Mouse (Mus musculus): ENCODE measurements around the gene Dhx33. TPM values are rescaled to one million over a fixed set of nuclear protein-coding genes. Genes with fewer than 3 reads are reported as not detected.

The Dhx33 gene
- polyA plus RNA-seq, 1 experiment from 2014 or later: 20.7 TPM

DNA sequence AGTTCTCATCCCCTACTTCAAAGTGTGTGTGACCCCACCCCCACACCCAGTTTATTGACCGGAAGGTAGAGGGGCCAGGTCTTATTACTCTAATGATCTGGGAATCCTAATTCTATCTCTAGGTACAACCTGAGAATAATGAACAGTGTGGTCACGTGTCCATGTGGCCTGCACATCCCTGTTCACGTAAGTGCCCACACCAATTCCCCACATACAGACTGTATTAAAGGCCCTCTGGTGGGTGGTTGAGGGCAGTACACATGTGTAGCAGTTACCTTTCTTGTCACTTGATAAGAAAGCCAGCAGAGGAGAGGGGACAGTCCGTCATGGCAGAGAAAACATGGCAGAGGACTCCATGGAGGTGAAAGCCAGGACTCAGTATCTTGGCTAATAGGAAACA lies 30.3 kb downstream of the Dhx33 start:
- Histone ChIP-seq H3K4me3 (no peak overlapping the region), H3K36me3 (peaks cover 74% of the 10 kb centered on the region), H3K9me3 (replicated peaks) (no peaks in the 10 kb centered on the region), H3K27me3 (ENCODE audit: low read depth, poor library complexity, severe bottlenecking) (no peaks in the 10 kb centered on the region), H3K4me1 (peaks cover 12% of the 10 kb centered on the region), H3K27ac (replicated peaks) (no peak overlapping the region)
- DNase-seq (ENCODE audit: low spot score): no peak
- WGBS: 75% methylated on average over 4 of the region's 4 CpGs

GRCm38 (mm10) chr11:70972586-70972985 lies 31.7 kb downstream of the Dhx33 start:
- DNase-seq (ENCODE audit: low spot score): no peak
- H3K36me3 ChIP-seq: peaks cover 63% of the 10 kb centered on the region
- no peaks in the 10 kb centered on the region for H3K27me3 ChIP-seq (ENCODE audit: low read depth, poor library complexity, severe bottlenecking)
- WGBS: 69% methylated on average over 1 of the region's 1 CpGs
- H3K4me3 ChIP-seq: no peak overlapping the region
- H3K9me3 ChIP-seq (replicated peaks): no peaks in the 10 kb centered on the region
- peaks cover 22% of the 10 kb centered on the region for H3K4me1 ChIP-seq
- no peak overlapping the region for H3K27ac ChIP-seq (replicated peaks)

GRCm38 (mm10) chr11:70970560-70971540 lies 33.4 kb downstream of the Dhx33 start:
- H3K27ac ChIP-seq (replicated peaks): peak overlapping the region; percentile 94

DNA sequence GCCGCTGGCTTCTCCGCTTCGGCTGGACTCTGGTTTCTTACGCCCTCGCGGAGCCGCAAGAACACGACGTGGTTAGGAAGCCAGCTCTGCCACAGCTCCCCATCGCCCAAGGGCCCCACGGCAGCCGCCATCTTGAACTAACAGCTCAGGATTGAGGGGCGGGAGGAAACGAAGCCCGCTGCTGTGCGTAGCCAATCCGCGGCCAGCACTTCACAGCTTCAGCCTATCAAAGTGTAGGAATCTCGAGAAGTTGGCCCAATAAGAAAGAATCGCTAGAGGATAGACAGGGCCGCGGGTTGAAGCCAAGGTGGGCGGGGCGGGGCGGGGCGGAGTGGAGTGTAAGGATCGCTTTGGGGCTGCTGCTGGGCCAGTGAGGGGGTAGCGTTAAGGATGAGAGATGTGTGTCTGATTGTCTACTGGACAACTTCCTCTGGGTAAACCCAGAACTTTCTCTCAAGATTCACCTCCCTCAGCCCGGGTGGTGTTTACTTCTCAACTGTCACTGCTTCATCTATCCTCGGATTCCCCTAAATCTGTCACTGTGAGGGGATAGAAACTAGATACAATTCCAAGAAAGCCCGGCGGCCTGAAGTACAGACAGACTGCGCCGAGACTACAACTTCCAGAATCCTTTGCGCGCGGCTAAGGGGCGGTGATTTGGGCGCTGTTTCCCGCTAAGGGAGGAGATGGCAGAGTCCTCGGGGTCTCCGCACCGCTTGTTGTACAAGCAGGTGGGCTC lies 34.2 kb downstream of the Dhx33 start, which contains the start of the genes Nup88 and Rpain:
Gene Nup88 (minus strand): TSS at position 153 of the 739 bp plus-strand sequence.
Gene Rpain (plus strand): TSS at position 393 of the 739 bp plus-strand sequence.
- DNase-seq (ENCODE audit: low spot score): peak; percentile 94
- Histone ChIP-seq H3K4me1 (peaks cover 22% of the 10 kb centered on the region), H3K9me3 (replicated peaks) (no peaks in the 10 kb centered on the region), H3K27ac (replicated peaks) (peak within 1 kb of the TSS; percentile 94), H3K4me3 (peak within 1 kb of the TSS; percentile 96), H3K36me3 (peaks cover 58% of the 10 kb centered on the region), H3K27me3 (ENCODE audit: low read depth, poor library complexity, severe bottlenecking) (no peaks in the 10 kb centered on the region)
- under 1% methylated on average over 43 of the region's 43 CpGs for WGBS

More at GRCm38 (mm10) chr11:70970560-70971540, 33.4 kb downstream of the Dhx33 start:
- Histone ChIP-seq H3K36me3 (peaks cover 58% of the 10 kb centered on the region), H3K9me3 (replicated peaks) (no peaks in the 10 kb centered on the region), H3K4me1 (peaks cover 22% of the 10 kb centered on the region), H3K4me3 (peak overlapping the region; percentile 96), H3K27me3 (ENCODE audit: low read depth, poor library complexity, severe bottlenecking) (no peaks in the 10 kb centered on the region)
- DNase-seq (ENCODE audit: low spot score): no peak
- 19% methylated on average over 24 of the region's 24 CpGs for WGBS

DNA sequence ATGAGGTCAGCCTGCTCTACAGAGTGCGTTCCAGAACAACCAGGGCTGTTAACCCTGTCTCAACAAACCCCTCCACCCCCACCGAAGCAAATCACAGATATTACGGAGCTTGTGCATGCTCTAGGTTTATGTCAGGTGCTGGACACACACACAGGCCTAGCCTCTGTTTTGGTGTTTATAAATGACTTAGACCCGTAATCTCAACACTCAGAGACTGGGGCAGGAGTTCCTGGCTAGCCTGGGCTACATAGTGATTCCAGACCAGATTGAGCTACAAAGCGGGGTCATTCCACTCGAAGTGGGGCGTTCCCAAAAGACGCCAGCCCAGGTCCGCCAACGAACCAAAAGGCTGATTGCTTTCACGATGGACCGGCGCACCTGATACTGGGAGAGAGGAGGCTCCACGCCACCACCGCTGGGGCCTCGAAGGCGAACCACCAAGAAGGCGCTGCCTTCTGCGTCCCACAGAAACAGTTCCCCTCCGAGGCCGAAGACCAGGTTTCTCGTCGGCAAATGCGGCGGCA lies 34.9 kb downstream of the Dhx33 start:
- H3K27me3 ChIP-seq (ENCODE audit: low read depth, poor library complexity, severe bottlenecking): no peaks in the 10 kb centered on the region
- H3K4me3 ChIP-seq: peak overlapping the region; percentile 96
- no peak for DNase-seq (ENCODE audit: low spot score)
- peak overlapping the region; percentile 94 for H3K27ac ChIP-seq (replicated peaks)
- 2% methylated on average over 25 of the region's 25 CpGs for WGBS
- H3K36me3 ChIP-seq: peaks cover 58% of the 10 kb centered on the region
- H3K9me3 ChIP-seq (replicated peaks): no peaks in the 10 kb centered on the region
- peaks cover 22% of the 10 kb centered on the region for H3K4me1 ChIP-seq

DNA sequence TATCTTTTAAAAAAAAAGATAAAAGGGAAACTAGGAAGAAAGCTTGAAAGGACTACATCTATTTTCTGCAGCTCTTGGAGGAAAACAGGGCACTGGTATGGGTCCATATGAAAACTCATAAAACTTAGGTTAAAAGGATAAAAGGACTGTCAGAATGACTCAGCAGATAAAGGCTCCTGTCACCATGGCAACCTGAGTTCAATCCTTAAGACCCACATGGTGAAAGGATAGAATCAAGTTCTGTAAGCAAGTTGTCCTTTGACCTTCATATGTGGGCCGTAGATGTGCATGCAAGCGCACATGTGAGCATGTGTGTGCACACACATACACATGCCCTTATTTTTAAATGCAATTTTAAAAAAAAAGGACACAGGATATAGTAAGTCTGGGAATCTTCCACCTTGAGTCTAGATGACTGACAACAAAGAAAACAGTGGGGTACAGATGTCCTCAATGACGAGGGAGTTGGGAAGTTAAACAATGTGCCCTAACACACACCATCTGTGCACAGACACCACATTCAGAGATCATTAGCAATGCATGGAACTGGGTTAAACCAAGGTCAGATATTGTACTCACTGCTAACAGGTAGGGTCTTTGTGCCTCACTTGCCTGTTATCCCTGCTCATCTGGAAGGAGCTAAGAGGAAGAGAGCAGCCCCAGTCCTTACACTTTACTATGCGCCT lies 39.9 kb downstream of the Dhx33 start:
- no peak for DNase-seq (ENCODE audit: low spot score)
- H3K27me3 ChIP-seq (ENCODE audit: low read depth, poor library complexity, severe bottlenecking): no peaks in the 10 kb centered on the region
- no peaks in the 10 kb centered on the region for H3K9me3 ChIP-seq (replicated peaks)
- 84% methylated on average over 4 of the region's 4 CpGs for WGBS
- H3K27ac ChIP-seq (replicated peaks): no peak overlapping the region
- H3K4me1 ChIP-seq: peaks cover 14% of the 10 kb centered on the region
- H3K36me3 ChIP-seq: peaks cover 80% of the 10 kb centered on the region
- no peak overlapping the region for H3K4me3 ChIP-seq

GRCm38 (mm10) chr11:70960786-70961554 lies 43.3 kb downstream of the Dhx33 start:
- no peak overlapping the region for H3K27ac ChIP-seq (replicated peaks)
- H3K4me1 ChIP-seq: no peaks in the 10 kb centered on the region
- H3K27me3 ChIP-seq (ENCODE audit: low read depth, poor library complexity, severe bottlenecking): no peaks in the 10 kb centered on the region
- H3K36me3 ChIP-seq: peaks cover 100% of the 10 kb centered on the region
- DNase-seq (ENCODE audit: low spot score): no peak
- no peaks in the 10 kb centered on the region for H3K9me3 ChIP-seq (replicated peaks)
- 91% methylated on average over 5 of the region's 5 CpGs for WGBS
- H3K4me3 ChIP-seq: no peak overlapping the region

GRCm38 (mm10) chr11:70954711-70955110 lies 49.5 kb downstream of the Dhx33 start:
- H3K27me3 ChIP-seq (ENCODE audit: low read depth, poor library complexity, severe bottlenecking): no peaks in the 10 kb centered on the region
- H3K4me3 ChIP-seq: no peak overlapping the region
- no peaks in the 10 kb centered on the region for H3K4me1 ChIP-seq
- H3K9me3 ChIP-seq (replicated peaks): no peaks in the 10 kb centered on the region
- 93% methylated on average over 4 of the region's 4 CpGs for WGBS
- DNase-seq (ENCODE audit: low spot score): no peak
- no peak overlapping the region for H3K27ac ChIP-seq (replicated peaks)
- H3K36me3 ChIP-seq: peaks cover 100% of the 10 kb centered on the region

- DNase-seq (ENCODE audit: low spot score): no peak
- no peaks in the 10 kb centered on the region for H3K9me3 ChIP-seq (replicated peaks)
- H3K36me3 ChIP-seq: peaks cover 100% of the 10 kb centered on the region
- no peak overlapping the region for H3K27ac ChIP-seq (replicated peaks)
- H3K4me3 ChIP-seq: no peak overlapping the region
- WGBS: 93% methylated on average over 4 of the region's 4 CpGs
- H3K27me3 ChIP-seq (ENCODE audit: low read depth, poor library complexity, severe bottlenecking): no peaks in the 10 kb centered on the region
- no peaks in the 10 kb centered on the region for H3K4me1 ChIP-seq
Measured at GRCm38 (mm10) chr11:70944935-70945817, 59.1 kb downstream of the Dhx33 start.

- DNase-seq (ENCODE audit: low spot score): no peak
- Histone ChIP-seq H3K36me3 (peaks cover 100% of the 10 kb centered on the region), H3K4me3 (no peak overlapping the region), H3K27ac (replicated peaks) (no peak overlapping the region), H3K27me3 (ENCODE audit: low read depth, poor library complexity, severe bottlenecking) (no peaks in the 10 kb centered on the region), H3K9me3 (replicated peaks) (no peaks in the 10 kb centered on the region), H3K4me1 (no peaks in the 10 kb centered on the region)
- 94% methylated on average over 7 of the region's 7 CpGs for WGBS
Measured at GRCm38 (mm10) chr11:70943651-70944050, 60.6 kb downstream of the Dhx33 start.

DNA sequence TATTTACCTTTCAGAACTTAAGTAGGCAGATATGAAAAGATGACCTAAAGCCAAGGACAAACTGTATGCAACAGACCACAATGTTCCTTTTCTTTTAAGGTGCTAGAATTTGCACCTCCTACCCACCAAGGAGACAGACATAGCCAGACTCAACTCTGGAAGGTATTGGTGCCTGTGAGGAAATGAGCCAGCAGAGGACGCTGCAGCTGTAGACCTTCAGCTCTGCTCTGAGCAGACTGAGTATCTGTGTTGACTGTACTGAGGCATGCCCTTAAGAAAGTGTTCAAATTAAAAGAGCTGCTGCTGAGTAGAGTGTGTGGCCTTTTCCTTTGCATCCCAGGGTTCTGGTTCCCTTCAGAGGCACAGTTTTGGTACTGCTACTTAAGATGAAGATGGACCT lies 61.6 kb downstream of the Dhx33 start:
- no peak overlapping the region for H3K27ac ChIP-seq (replicated peaks)
- no peaks in the 10 kb centered on the region for H3K9me3 ChIP-seq (replicated peaks)
- H3K27me3 ChIP-seq (ENCODE audit: low read depth, poor library complexity, severe bottlenecking): no peaks in the 10 kb centered on the region
- DNase-seq (ENCODE audit: low spot score): no peak
- H3K36me3 ChIP-seq: peaks cover 100% of the 10 kb centered on the region
- H3K4me1 ChIP-seq: no peaks in the 10 kb centered on the region
- no peak overlapping the region for H3K4me3 ChIP-seq
- WGBS: 85% methylated on average over 1 of the region's 1 CpGs
